Mouse (Mus musculus): Measurements from ENCODE around the gene Ocln.

Ocln gene

GRCm38 (mm10) chr13:100552369-100553041, at the start of gene Ocln:
TSS of gene Ocln (minus strand) at chr13:100552718.
- peak; percentile 35 to 41 for DNase-seq (ENCODE audit: low spot score in 2 of 2)

- DNase-seq (ENCODE audit: low spot score in 2 of 2), result no peak
Measured at GRCm38 (mm10) chr13:100601034-100601433, 48.5 kb upstream of the Ocln start.

GRCm38 (mm10) chr13:100600317-100600716, 47.8 kb upstream of the Ocln start:
- no peak for DNase-seq (ENCODE audit: low spot score in 2 of 2)

GRCm38 (mm10) chr13:100597284-100597683, 44.8 kb upstream of the Ocln start:
- DNase-seq (ENCODE audit: low spot score in 2 of 2), result no peak

GRCm38 (mm10) chr13:100595552-100595885, 43.0 kb upstream of the Ocln start:
- no peak for DNase-seq (ENCODE audit: low spot score in 2 of 2)

GRCm38 (mm10) chr13:100594838-100595551, 42.5 kb upstream of the Ocln start:
- no peak for DNase-seq (ENCODE audit: low spot score in 2 of 2)

- peak in 1 of 2 experiments; percentile 55 for DNase-seq (ENCODE audit: low spot score in 2 of 2)
Measured at GRCm38 (mm10) chr13:100594041-100594792, 41.7 kb upstream of the Ocln start.

- DNase-seq (ENCODE audit: low spot score in 2 of 2), result no peak
Measured at GRCm38 (mm10) chr13:100588646-100589045, 36.1 kb upstream of the Ocln start.

GRCm38 (mm10) chr13:100582144-100582543, 29.6 kb upstream of the Ocln start:
- no peak for DNase-seq (ENCODE audit: low spot score in 2 of 2)

GRCm38 (mm10) chr13:100581701-100582100, 29.2 kb upstream of the Ocln start:
- no peak for DNase-seq (ENCODE audit: low spot score in 2 of 2)

- DNase-seq (ENCODE audit: low spot score in 2 of 2), result no peak
Measured at GRCm38 (mm10) chr13:100579951-100580350, 27.4 kb upstream of the Ocln start.

- no peak for DNase-seq (ENCODE audit: low spot score in 2 of 2)
Measured at GRCm38 (mm10) chr13:100579220-100579619, 26.7 kb upstream of the Ocln start.

- DNase-seq (ENCODE audit: low spot score in 2 of 2), result no peak
Measured at GRCm38 (mm10) chr13:100575950-100576349, 23.4 kb upstream of the Ocln start.

- no peak for DNase-seq (ENCODE audit: low spot score in 2 of 2)
Measured at GRCm38 (mm10) chr13:100570713-100571112, 18.2 kb upstream of the Ocln start.

- no peak for DNase-seq (ENCODE audit: low spot score in 2 of 2)
Measured at GRCm38 (mm10) chr13:100568359-100568758, 15.8 kb upstream of the Ocln start.

- no peak for DNase-seq (ENCODE audit: low spot score in 2 of 2)
Measured at GRCm38 (mm10) chr13:100559449-100559848, 6.9 kb upstream of the Ocln start.

- no peak for DNase-seq (ENCODE audit: low spot score in 2 of 2)
Measured at GRCm38 (mm10) chr13:100557011-100557410, 4.5 kb upstream of the Ocln start.

- no peak for DNase-seq (ENCODE audit: low spot score in 2 of 2)
Measured at GRCm38 (mm10) chr13:100553042-100553437, 522 bp upstream of the Ocln start.

GRCm38 (mm10) chr13:100552009-100552368, 529 bp downstream of the Ocln start:
- peak in 1 of 2 experiments; percentile 22 for DNase-seq (ENCODE audit: low spot score in 2 of 2)

- DNase-seq (ENCODE audit: low spot score in 2 of 2), result peak; percentile 21
Measured at GRCm38 (mm10) chr13:100551371-100552008, 1.0 kb downstream of the Ocln start.

- DNase-seq (ENCODE audit: low spot score in 2 of 2), result no peak
Measured at GRCm38 (mm10) chr13:100547269-100547668, 5.2 kb downstream of the Ocln start.

- DNase-seq (ENCODE audit: low spot score in 2 of 2), result no peak
Measured at GRCm38 (mm10) chr13:100545510-100545909, 7.0 kb downstream of the Ocln start.
